7 mouse cellular contexts compared by ENCODE assay signal in genomic region chr7:45682144-45683126, GRCm38 (mm10). TPM values are rescaled to one million over a fixed set of nuclear protein-coding genes. Genes with fewer than 3 reads are reported as not detected.
DNase-seq lines count a peak whose midpoint lies in the region; ATAC-seq and TF ChIP-seq lines count a peak whose summit lies in the region.

No protein-coding gene starts in this region.

- peak; percentile 23; the same call in 1 of the 2 replicates for ATAC-seq in intestine, postnatal 0 days
- peak; percentile 85 for ATAC-seq in midbrain, embryonic 11.5 days (ENCODE audit: low FRiP score)

- no peaks in the 10 kb centered on the region for H3K9me3 ChIP-seq in intestine, postnatal 0 days (ENCODE audit: control insufficient read depth)
- H3K9me3 ChIP-seq in midbrain, embryonic 11.5 days (ENCODE audit: control insufficient read depth, low read length): no peaks in the 10 kb centered on the region

- H3K9ac ChIP-seq in intestine, postnatal 0 days (ENCODE audit: low read depth, low read length): peak overlapping the region; percentile 37; the same call in 1 of the 2 replicates
- peak overlapping the region; percentile 21 for H3K9ac ChIP-seq in midbrain, embryonic 11.5 days (ENCODE audit: low read length)

- peaks cover 3% of the 10 kb centered on the region; the same call in 1 of the 2 replicates for H3K4me1 ChIP-seq in intestine, postnatal 0 days (replicated peaks; ENCODE audit: control insufficient read depth, insufficient read depth, low read length)
- no peaks in the 10 kb centered on the region for H3K4me1 ChIP-seq in midbrain, embryonic 11.5 days (ENCODE audit: control insufficient read depth, insufficient read depth, low read length)

- intact Hi-C loops in left cerebral cortex, postnatal 4 days (cut with DNase I): loop anchor here (10.0 kb wide), 1 partner anchor 88 kb away; no protein-coding TSS in a partner anchor

- H3K4me2 ChIP-seq in intestine, postnatal 0 days (replicated peaks; ENCODE audit: low read depth): peak overlapping the region; percentile 49
- peak overlapping the region; percentile 1; the same call in 1 of the 2 replicates for H3K4me2 ChIP-seq in midbrain, embryonic 11.5 days

- no peak overlapping the region for H3K4me3 ChIP-seq in intestine, postnatal 0 days (ENCODE audit: low read depth, low read length)
- no peak overlapping the region for H3K4me3 ChIP-seq in midbrain, embryonic 11.5 days (ENCODE audit: low read depth, low read length)

- H3K36me3 ChIP-seq in intestine, postnatal 0 days (ENCODE audit: control insufficient read depth, insufficient read depth): no peaks in the 10 kb centered on the region
- no peaks in the 10 kb centered on the region for H3K36me3 ChIP-seq in midbrain, embryonic 11.5 days (ENCODE audit: control insufficient read depth, insufficient read depth, low read length)

- peak; percentile 100 for TF ChIP-seq CTCF in intestine, postnatal 0 days (IDR thresholded peaks at IDR 0.05; ENCODE audit: low read depth)

- peak; percentile 75 for DNase-seq in adrenal gland, adult 8-10 months
- DNase-seq in embryo, embryonic 11.5 days (ENCODE audit: low read depth, low spot score): peak; percentile 89
- DNase-seq in heart, adult 11 months: peak; percentile 98
- DNase-seq in left cerebral cortex, postnatal 4 days: peak; percentile 94
- DNase-seq in midbrain, embryonic 11.5 days (ENCODE audit: low spot score, missing footprints): peak; percentile 98
- peak; percentile 65 to 76 for DNase-seq in right cerebral cortex, postnatal 36 days (ENCODE audit: low spot score in 2 of 2)

- peak overlapping the region; percentile 28; the same call in 1 of the 2 replicates for H3K27ac ChIP-seq in intestine, postnatal 0 days (ENCODE audit: low read depth, low read length)
- no peak overlapping the region for H3K27ac ChIP-seq in midbrain, embryonic 11.5 days (ENCODE audit: low read depth, low read length)

- peaks cover 32% of the 10 kb centered on the region for H3K27me3 ChIP-seq in intestine, postnatal 0 days (replicated peaks; ENCODE audit: control insufficient read depth, insufficient read depth, low read length)
- H3K27me3 ChIP-seq in midbrain, embryonic 11.5 days (ENCODE audit: control insufficient read depth, insufficient read depth, low read length): no peaks in the 10 kb centered on the region

- WGBS in intestine, postnatal 0 days: 26% methylated on average over 14 of the region's 14 CpGs
- 30% methylated on average over 14 of the region's 14 CpGs for WGBS in midbrain, embryonic 11.5 days

RNA-seq across cellular contexts. Expression of gene Ntn5, which starts 1.4 kb away (rescaled TPM):
- under 1 TPM in 3 of 4 experiments, not detected in 1; 0.21 to 0.68 (median 0.32) TPM for total RNA-seq in adrenal gland, adult 8-10 months (2022)
- 0.10 and 0.20 TPM in 2 replicates for polyA plus RNA-seq in intestine, postnatal 0 days (2015; fragmentation: Nextera tagmentation; extraction: Ambion mirVana)
- under 1 TPM in 1 of 2 experiments, not detected in 1; 0.34 TPM for total RNA-seq in left cerebral cortex, postnatal 4 days (2021)
- polyA plus RNA-seq in midbrain, embryonic 11.5 days (2014; fragmentation: Nextera tagmentation; extraction: Ambion mirVana): 0.21 TPM in 1 of 2 replicates, not detected in the other

RNA-seq across cellular contexts. Expression of gene Sec1, which starts 11.8 kb away (rescaled TPM):
- total RNA-seq in adrenal gland, adult 8-10 months (2022): under 1 TPM; 0.15 to 0.59 (median 0.30) TPM
- polyA plus RNA-seq in intestine, postnatal 0 days (2015; fragmentation: Nextera tagmentation; extraction: Ambion mirVana): 0.08 and 0.25 TPM in 2 replicates
- under 1 TPM; 0.18 to 0.20 TPM for total RNA-seq in left cerebral cortex, postnatal 4 days (2021)
- polyA plus RNA-seq in midbrain, embryonic 11.5 days (2014; fragmentation: Nextera tagmentation; extraction: Ambion mirVana): 0.19 and 0.36 TPM in 2 replicates

RNA-seq across cellular contexts. Expression of gene Fut2, which starts 16.2 kb away (rescaled TPM):
- total RNA-seq in adrenal gland, adult 8-10 months (2022): under 1 TPM in 2 of 4 experiments, not detected in 2; 0.11 to 0.18 TPM
- 2.9 and 3.6 TPM in 2 replicates for polyA plus RNA-seq in intestine, postnatal 0 days (2015; fragmentation: Nextera tagmentation; extraction: Ambion mirVana)
- total RNA-seq in left cerebral cortex, postnatal 4 days (2021): not detected
- polyA plus RNA-seq in midbrain, embryonic 11.5 days (2014; fragmentation: Nextera tagmentation; extraction: Ambion mirVana): not detected in 2 replicates

RNA-seq across cellular contexts. Expression of gene Car11, which starts 17.2 kb away (rescaled TPM):
- total RNA-seq in adrenal gland, adult 8-10 months (2022): 10 to 100 TPM; 11.5 to 28.2 (median 18.9) TPM
- 2.1 and 2.7 TPM in 2 replicates for polyA plus RNA-seq in intestine, postnatal 0 days (2015; fragmentation: Nextera tagmentation; extraction: Ambion mirVana)
- 100 to 1,000 TPM; 136 to 144 TPM for total RNA-seq in left cerebral cortex, postnatal 4 days (2021)
- polyA plus RNA-seq in midbrain, embryonic 11.5 days (2014; fragmentation: Nextera tagmentation; extraction: Ambion mirVana): 3.3 and 6.3 TPM in 2 replicates

RNA-seq across cellular contexts. Expression of gene Dbp, which starts 22.5 kb away (rescaled TPM):
- total RNA-seq in adrenal gland, adult 8-10 months (2022): 100 to 1,000 TPM; 254 to 411 (median 333) TPM
- polyA plus RNA-seq in intestine, postnatal 0 days (2015; fragmentation: Nextera tagmentation; extraction: Ambion mirVana): 6.9 and 8.6 TPM in 2 replicates
- 10 to 100 TPM; 19.1 to 22.2 TPM for total RNA-seq in left cerebral cortex, postnatal 4 days (2021)
- 2.2 and 3.5 TPM in 2 replicates for polyA plus RNA-seq in midbrain, embryonic 11.5 days (2014; fragmentation: Nextera tagmentation; extraction: Ambion mirVana)
